Mouse (Mus musculus) kidney, adult 2 months (tissue): ENCODE results near the gene Tpcn1.

Source experiments
- CTCF ChIP-seq: fragments of 200-500 bp; conservative IDR thresholded peaks from 2 replicates; pipeline ENCODE4 v1.5.1; 2011; ENCODE audit warnings: low read depth, mild to moderate bottlenecking, control low read depth, low read length, moderate library complexity, mixed read lengths; ENCODE audit not compliant: insufficient read depth, insufficient read length
- POLR2A ChIP-seq: fragments of 200-500 bp; IDR thresholded peaks from one replicate; pipeline ENCODE4 v1.6.1; 2011; ENCODE audit warnings: low read depth, low read length, control low read depth

GRCm38 (mm10) chr5:120628624-120629023, 40.2 kb upstream of the Tpcn1 start:
- TF ChIP-seq POLR2A, result no peak
- TF ChIP-seq CTCF, result 0 out of 2 replicates have a peak, but pooled peaks have one; percentile 0
